Mouse (Mus musculus): Measurements from ENCODE around the gene Plxnd1.

The Plxnd1 gene

DNA sequence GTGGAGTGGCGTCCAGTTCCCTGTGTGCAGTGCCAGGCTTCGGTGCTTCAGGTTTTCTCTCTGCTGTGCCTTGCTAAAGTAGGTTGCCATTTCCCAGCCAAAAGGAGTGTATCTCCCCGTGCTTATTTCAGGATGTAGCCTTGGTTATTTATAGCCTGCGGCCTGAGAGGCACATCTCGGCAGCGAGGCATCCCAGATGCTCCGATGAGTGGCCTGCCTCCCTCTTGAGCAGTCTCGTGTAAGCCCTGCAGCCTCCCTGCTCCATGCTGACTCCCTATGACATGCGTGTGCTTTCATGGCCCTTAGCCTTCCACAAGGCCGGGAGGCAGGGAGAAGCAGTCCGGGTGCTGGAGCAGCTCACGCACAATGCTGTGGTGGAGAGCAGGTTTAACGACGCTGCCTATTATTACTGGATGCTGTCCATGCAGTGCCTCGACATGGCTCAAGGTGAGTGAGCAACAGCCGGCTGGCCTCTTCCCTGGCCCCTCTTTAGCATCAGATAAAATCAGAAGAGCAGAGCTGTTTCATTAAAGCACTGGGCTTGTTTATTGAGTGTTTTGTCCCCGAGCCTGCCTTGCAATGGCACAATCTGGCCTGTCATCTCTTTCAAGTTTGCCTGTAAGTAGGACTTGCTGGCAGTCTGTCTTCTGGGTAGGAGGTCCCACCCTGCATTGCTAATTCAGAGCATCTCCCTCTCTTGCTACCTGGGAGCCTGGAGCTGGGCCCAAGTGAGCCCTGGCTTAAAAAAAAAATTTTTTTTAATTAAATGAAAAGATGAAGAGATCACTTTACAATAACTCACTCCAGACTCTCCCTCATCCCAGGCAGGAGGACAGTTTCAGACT is 79.0 kb downstream of the Plxnd1 start:
- DNase-seq = no peak

DNA sequence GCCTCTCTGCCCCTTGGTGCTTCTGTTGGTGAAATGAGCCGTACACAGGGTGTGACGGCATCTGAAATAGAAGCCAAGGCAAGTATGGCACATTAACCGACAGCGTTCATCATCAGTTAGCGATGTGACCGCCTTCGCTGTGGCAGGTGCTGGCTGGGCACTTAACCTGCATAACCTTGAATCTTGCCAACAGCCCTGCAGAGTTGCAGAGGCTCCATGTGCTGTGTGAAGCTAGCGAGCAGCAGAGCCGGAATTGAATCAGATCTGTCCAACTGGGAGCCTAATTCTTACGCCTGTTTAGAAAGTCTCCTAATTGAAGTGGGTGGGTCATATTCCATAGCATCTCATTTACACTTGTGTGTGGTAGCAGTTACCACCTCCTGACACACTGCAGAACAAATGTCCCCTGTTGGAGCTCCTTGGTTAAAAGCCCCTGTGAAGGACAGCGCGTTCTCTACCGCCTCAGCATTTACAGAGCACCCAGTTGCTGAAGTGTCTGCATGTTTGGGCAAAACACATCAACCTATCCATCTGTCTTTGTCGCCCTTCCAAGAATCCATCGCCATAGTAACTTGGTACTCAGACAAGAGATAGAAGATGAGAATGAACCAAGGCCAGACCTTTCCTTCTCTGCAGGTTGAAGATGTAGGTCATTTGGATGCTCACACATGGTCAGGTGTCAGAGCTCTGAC is 80.1 kb downstream of the Plxnd1 start:
- no peak for DNase-seq

DNA sequence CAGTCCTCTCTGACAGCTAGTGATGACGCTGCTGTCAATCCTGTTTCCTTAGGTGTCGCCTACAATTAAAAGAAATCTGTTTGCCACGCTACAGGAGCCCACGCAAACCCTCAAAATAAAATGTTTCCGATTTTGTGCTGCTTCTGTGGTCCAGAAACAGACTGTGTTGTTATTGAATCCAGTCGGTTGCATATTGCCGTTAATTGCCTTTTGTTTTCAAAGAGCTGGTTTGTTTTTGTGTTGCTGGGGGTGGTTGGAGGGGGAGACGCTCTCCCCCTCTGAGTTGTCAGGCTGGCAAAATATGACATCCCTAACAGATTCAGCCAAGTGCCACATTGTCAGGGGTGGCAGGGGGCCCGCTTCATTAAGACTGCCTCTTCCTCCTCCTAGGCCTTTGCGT is 81.3 kb downstream of the Plxnd1 start:
- DNase-seq = no peak

DNA sequence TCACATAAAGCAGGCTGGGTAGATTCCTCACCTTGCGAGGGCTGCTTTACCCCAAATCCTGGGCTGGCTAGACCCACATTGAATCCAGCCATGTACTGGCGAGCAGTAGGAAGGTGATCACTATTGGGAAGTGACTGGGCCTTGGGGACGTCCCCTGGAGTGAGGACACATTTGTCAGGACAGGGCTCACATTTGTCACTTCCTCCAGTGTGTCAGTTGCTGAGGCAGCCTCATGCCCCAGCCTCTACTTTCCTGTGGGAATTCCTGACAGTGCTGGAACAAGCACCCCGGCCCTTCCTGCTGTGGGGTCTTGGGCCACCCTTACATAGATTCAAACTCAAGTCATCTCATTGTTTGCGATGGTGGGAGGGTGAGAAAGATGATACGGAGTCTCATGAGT is 83.0 kb downstream of the Plxnd1 start:
- no peak for DNase-seq

DNA sequence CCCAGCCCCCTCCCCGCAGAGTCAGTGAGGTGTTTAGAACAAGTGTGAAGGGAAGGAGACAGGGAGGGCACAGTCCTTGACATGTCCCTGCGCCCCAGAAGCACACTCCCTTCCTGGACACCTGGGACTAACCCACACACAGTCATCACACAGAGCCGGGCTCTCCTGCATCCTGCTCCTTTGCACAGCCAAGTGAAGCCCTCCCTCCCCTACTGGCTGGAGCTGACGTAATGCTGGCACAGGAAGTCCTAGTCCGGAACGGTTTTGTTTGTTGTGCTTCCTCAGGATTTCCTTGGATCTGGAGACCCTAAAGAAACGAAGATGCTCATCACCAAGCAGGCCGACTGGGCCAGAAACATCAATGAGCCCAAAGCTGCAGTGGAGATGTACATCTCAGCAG is 84.9 kb downstream of the Plxnd1 start:
- no peak for DNase-seq

DNA sequence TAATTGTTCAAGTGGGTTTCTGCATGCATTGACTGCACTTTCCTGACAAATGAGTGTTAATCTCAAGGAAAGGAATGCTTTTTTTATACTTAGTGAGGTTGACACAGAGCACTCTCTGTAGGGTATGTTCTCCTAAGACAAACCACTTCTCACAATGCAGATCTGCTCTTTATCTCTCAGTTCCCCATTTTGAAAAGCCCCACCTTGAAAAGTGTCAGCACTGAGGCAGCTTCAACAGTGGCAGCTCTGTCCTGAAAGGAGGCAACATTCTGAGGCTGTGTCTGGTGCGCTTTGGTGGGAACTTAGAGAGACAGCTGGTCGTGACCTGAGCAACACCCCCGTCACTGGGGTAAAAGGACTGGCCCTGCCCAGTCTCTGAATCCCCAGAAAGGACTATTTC is 85.8 kb downstream of the Plxnd1 start:
- DNase-seq = no peak

DNA sequence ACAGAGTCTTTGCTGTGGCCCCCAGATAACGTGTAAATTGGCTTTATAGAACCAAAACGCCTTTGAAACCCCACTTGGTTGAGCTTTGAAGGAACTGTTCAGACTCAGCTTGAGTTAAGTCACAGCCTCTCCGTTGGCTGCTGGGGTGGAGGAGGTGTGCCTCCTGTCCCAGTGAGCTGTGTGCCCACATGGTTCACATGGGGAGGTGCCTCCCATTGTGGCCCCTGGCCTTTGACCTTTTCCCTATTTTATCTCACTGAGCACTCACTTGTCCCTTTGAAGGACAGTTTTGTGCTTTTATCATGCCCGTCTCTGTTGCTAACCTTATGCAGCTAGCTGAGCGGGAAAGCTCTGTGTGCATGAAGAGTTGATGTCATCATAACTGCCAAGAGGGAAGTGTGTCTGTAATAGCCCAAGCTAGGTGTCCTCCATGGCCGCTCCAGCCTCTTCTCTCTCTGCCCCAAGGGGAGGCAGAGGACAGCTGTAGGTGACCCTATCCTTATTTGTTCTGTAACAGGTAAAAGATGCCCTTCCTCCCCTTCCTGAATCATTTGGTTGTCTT is 86.3 kb downstream of the Plxnd1 start:
- DNase-seq = no peak

DNA sequence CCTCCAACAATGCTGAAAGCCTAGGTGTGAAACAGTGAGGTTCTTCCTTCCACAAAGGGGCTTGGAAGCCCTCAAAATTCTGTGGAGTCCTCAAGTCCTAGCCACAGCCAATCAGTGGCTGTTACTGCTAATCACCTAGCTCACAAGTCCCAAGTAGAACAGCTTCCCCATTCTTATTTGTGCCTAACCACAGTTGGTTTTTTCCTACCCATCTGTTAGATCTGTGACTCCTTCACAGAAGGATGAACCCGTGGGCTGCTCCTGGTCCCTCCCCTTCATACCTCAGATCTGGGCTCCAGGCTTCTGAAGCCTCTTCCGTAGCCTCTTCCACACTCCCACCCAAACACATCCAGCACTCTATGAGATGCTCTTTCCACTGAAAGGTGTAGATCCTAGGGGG is 87.9 kb downstream of the Plxnd1 start:
- no peak for DNase-seq

DNA sequence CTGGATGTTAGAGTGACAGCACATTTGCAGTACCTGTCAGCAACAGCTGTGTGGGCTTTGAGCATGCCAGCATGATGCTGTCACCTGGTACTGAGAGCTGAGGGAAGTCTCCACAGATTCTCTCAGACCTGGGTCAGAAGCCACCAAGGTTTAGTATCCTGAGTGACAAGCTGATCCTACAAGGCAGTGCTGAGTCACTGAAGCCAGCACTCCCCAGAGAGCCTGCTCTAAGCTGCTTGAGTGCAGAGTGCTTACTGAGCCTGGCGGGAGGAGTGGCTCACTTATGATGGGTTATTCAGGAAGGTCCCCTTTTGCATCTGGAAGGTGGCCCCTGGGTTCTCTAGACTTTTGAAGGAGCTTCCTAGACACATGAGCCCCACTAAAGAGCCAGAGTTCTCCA is 88.3 kb downstream of the Plxnd1 start:
- no peak for DNase-seq

DNA sequence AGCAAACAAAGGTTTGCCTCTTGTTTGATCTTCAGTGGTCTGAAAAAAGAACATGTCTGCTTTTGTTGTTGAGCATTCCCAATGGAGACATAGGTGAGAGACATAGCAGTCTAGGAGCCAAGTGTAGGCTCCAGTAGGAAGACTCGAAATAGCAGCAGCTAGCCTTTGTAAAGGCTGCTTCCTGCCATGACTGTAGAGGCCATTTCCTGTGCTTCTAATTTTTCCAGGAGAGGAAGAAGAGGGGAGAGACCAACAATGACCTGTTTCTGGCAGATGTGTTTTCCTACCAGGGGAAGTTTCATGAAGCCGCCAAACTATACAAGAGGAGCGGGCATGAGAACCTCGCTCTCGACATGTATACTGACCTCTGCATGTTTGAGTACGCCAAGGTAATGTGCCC is 89.2 kb downstream of the Plxnd1 start:
- DNase-seq = no peak

Measured in right cerebral cortex, postnatal 4 days (tissue).